Mouse (Mus musculus): Measurements from ENCODE around the gene Gm5751. TPM values are rescaled to one million over a fixed set of nuclear protein-coding genes. Genes with fewer than 3 reads are reported as not detected.
A peak's percentile ranks its signal among the peaks of the same experiment; 100 is the strongest.

Gene Gm5751
- polyA plus RNA-seq, 1 experiment from 2014 or later = not detected

DNA sequence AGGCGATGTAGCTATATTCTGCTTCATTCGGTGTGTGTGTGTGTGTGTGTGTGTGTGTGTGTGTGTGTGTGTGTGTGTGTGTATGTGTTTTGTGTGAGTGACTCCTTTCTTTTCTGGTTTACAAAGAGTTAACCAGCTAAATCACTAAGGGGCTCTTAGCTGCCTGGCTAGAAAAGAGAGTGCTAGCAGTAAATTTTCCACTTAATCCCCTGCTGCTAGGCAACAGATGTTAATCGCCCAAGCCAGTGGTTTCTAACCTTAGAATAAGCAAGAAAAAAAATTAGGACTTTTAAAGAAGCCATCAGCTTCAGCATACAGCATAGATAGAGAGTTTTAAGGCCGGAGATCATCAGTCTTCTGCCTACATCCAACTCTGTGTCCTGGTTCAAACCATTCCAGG, 53.3 kb downstream of the Gm5751 start:
- 46% methylated on average over 4 of the region's 4 CpGs for WGBS
- no peak overlapping the region for H3K27ac ChIP-seq
- no peaks in the 10 kb centered on the region for H3K9me3 ChIP-seq (replicated peaks; ENCODE audit: low read length)
- H3K27me3 ChIP-seq (ENCODE audit: insufficient read depth, low read length) = no peaks in the 10 kb centered on the region
- TF ChIP-seq CTCF (IDR thresholded peaks at IDR 0.05; ENCODE audit: low read depth) = no peak
- no peak overlapping the region for H3K4me3 ChIP-seq (replicated peaks; ENCODE audit: low read depth, low read length)
- DNase-seq (ENCODE audit: low spot score) (peak; percentile 1), ATAC-seq (replicated peaks; ENCODE audit: low FRiP score, low read depth) (no peak)
- H3K4me1 ChIP-seq (replicated peaks; ENCODE audit: insufficient read depth, low read length) = no peaks in the 10 kb centered on the region
- no peaks in the 10 kb centered on the region for H3K36me3 ChIP-seq (ENCODE audit: insufficient read depth, low read length)
- H3K4me2 ChIP-seq (ENCODE audit: low read length) = no peak overlapping the region
- no peak overlapping the region for H3K9ac ChIP-seq (ENCODE audit: low read depth, low read length)

Other genes with a start within 250 kb of the Gm5751 start
- not detected in 2 replicates for gene Ssxb8, start 183.4 kb upstream of the Gm5751 start, polyA plus RNA-seq (2015; fragmentation: Nextera tagmentation; extraction: Ambion mirVana)
- not detected in 2 replicates for gene Ssx9, start 125.8 kb upstream of the Gm5751 start, polyA plus RNA-seq (2015; fragmentation: Nextera tagmentation; extraction: Ambion mirVana)
- not detected in 2 replicates for gene Ssxb5, start 70.6 kb upstream of the Gm5751 start, polyA plus RNA-seq (2015; fragmentation: Nextera tagmentation; extraction: Ambion mirVana)
- not detected in 2 replicates for gene Gm6592, start 30.3 kb upstream of the Gm5751 start, polyA plus RNA-seq (2015; fragmentation: Nextera tagmentation; extraction: Ambion mirVana)
- 4.3 and 4.9 TPM in 2 replicates for gene B630019K06Rik, start 18.1 kb downstream of the Gm5751 start, polyA plus RNA-seq (2015; fragmentation: Nextera tagmentation; extraction: Ambion mirVana)
- gene Fthl17b, start 88.7 kb downstream of the Gm5751 start, polyA plus RNA-seq (2015; fragmentation: Nextera tagmentation; extraction: Ambion mirVana) = not detected in 2 replicates
- gene Fthl17c, start 102.3 kb downstream of the Gm5751 start, polyA plus RNA-seq (2015; fragmentation: Nextera tagmentation; extraction: Ambion mirVana) = not detected in 2 replicates
- not detected in 2 replicates for gene Fthl17d, start 112.5 kb downstream of the Gm5751 start, polyA plus RNA-seq (2015; fragmentation: Nextera tagmentation; extraction: Ambion mirVana)
- gene Fthl17e, start 159.2 kb downstream of the Gm5751 start, polyA plus RNA-seq (2015; fragmentation: Nextera tagmentation; extraction: Ambion mirVana) = not detected in 2 replicates
- not detected in 2 replicates for gene Fthl17f, start 188.8 kb downstream of the Gm5751 start, polyA plus RNA-seq (2015; fragmentation: Nextera tagmentation; extraction: Ambion mirVana)
- gene 4930402K13Rik, start 230.3 kb downstream of the Gm5751 start, polyA plus RNA-seq (2015; fragmentation: Nextera tagmentation; extraction: Ambion mirVana) = not detected in 2 replicates

All from kidney, postnatal 0 days (tissue).